Mouse (Mus musculus) ES-CJ7 (cell line): ENCODE data around the gene Pkdcc.

Experiments used
- DNase-seq: peaks from one replicate; pipeline ENCODE4 v3.0.0; 2011; ENCODE audit warnings: low read depth, low spot score

Gene Pkdcc

DNA sequence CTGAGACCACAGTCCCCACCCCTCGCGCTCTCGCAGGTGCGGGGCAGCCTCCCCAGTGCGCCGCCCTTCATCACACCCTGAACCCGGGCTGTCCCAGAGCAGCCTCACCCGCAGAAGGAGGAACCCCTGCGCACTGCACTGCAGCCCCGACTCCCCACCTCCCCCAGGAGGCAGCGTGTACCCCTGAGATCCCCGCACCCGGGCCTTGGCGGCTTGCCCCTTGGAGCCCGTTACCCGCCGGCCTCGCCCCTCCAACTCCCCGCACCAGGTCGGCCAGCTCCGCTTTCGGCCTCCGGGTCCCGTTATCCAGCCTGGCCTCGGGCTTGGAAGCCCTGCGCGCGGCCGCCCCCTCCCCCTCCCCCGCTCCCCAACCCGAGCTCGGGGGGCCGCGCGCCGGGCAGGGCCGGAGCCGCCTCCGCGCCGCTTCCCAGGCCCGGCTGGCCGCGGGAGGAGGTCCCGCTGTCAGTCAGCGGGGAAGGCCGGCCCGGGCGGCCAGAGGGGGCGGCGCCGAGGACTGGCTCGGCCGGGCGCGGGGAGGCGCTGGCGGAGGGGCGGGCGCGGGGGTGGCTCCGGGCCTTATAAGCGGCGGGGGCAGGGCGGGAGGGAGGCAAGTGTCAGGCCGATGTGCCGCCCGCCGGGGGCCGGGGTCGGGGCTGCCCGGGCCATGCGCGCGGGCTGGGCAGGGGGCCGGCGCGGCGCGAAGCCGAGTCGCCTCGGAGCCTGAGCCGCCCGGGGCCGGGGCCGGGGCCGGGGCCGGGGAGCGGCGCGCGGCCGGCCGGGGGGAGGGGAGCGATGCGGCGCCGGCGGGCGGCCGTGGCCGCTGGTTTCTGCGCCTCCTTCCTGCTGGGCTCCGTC, at the start of gene Pkdcc:
TSS of gene Pkdcc (plus strand) at position 619 of the 855 bp plus-strand sequence.
- no peak for DNase-seq

DNA sequence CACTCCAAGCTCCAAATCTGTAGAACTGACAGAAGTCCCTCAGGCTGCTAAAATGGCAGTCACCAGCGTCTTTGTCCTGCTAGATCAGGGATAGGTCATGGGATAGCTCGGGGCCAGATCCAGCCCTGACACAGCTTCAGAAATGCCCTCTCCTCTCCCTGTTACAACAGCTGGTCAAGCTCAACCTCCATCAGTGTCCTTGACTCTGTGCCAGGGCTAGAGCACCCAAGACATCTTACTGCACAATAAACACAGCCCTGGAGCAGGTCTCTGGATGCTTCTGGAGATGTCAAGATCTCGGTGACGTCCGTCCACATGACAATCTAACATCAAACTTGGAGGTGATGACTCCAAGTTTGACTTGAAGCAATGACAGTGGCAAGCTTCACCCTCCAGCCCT, 48.9 kb upstream of the Pkdcc start:
- DNase-seq: no peak

DNA sequence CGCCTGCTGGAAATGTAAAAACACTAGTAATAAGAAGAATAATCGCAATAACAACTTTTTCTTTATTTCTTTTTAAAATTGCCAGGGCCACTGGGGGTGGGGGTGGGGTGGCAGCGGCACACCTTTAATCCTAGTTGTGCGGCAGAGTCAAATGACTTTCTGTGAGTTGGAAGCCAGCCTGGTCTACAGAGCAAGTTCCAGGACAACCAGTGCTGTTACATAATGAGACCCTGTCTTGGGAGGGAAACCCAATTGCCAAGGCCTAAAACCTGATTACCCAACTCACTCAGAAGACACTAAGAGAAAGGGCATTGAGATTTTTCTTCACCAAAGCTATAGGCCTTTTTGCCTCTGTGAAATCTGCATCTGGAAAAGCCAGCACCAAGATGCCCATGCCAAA, 38.9 kb upstream of the Pkdcc start:
- DNase-seq: no peak

- DNase-seq: peak; percentile 16
Observed at GRCm38 (mm10) chr17:83178483-83179150, 36.5 kb upstream of the Pkdcc start.

- no peak for DNase-seq
Observed at GRCm38 (mm10) chr17:83179151-83179531, 36.0 kb upstream of the Pkdcc start.

GRCm38 (mm10) chr17:83179569-83179968, 35.5 kb upstream of the Pkdcc start:
- DNase-seq: no peak

DNA sequence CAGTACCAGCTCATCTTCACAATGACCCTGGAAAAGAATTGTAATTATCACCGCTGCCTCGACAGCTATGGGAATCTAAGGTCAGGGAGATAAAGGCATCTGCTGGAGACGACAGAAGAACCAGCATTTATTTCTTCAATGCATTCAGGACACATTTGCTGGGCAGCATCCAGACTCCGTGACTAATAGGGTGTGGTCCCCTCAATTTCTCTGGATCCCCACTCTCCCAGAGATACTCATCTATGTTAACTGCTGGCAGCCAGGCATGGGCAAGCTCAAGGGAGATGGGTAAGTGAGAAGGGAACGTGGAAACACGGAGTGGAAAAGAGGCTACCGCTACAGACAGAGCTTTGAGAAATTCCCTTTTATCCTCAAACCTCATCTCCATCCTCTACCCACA, 34.0 kb upstream of the Pkdcc start:
- DNase-seq: no peak

- no peak for DNase-seq
Observed at GRCm38 (mm10) chr17:83181592-83181991, 33.5 kb upstream of the Pkdcc start.

- no peak for DNase-seq
Observed at GRCm38 (mm10) chr17:83182061-83182664, 32.9 kb upstream of the Pkdcc start.

DNA sequence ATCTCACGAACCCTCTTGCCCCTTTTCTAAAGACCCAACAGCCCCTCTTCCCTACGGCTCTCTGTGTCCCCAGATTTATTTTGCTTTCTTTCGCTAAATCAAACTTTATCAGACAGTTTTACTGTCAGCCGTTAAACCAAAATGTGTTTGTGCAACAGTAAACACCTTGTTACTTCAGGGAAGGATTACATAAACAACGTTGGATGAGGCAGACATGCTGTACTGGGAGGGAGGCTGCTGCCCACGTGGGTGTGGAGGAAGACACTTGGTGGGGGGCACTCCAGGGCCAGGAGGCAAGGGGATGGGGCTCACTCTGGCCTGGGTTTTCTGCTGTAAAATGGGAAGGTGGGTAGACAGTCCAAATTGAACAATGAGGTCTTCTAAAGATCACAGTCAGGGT, 32.3 kb upstream of the Pkdcc start:
- no peak for DNase-seq

DNA sequence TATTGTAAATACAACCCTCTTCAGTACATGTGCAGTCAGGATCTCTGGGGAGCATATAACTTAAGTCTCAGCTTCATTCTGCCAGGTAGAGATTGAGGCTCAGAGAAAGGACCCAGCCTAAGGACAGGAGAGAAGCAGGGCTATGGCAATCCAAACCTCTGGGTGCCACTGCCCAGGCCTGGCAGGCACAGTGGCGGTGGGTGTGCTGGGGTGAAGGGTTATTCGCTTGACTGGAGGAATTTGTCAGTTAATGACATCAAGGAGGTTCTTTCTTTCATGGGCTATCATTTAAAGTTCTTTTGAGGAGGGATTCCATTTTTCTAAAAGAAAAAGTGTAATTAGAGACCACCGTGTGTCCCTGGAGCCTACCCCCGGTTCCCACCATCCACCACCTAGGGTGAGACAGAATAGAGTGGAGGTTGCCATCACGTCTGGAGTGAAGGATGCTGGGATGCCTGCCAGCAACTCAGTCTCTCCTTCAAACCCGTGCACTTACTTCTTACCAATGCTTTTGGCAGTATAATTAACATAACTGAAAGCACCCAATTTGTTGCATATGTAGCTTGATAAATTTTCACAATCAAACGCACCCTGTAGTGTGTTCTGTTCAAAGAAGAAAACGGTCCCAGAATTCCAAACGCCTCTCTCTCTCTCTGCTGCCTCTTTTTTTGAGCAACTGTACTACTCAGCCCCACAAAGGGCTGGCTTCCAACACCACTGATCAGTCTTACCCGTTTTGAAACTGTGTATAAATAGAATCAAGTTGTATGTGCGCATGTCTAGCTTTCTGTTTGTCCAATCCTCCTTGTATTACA, 27.1 kb upstream of the Pkdcc start:
- DNase-seq: no peak

- DNase-seq: no peak
Observed at GRCm38 (mm10) chr17:83190810-83191209, 24.3 kb upstream of the Pkdcc start.

GRCm38 (mm10) chr17:83194491-83194890, 20.6 kb upstream of the Pkdcc start:
- no peak for DNase-seq

GRCm38 (mm10) chr17:83197361-83197923, 17.6 kb upstream of the Pkdcc start:
- no peak for DNase-seq

GRCm38 (mm10) chr17:83200469-83200868, 14.6 kb upstream of the Pkdcc start:
- DNase-seq: no peak

GRCm38 (mm10) chr17:83201257-83201656, 13.8 kb upstream of the Pkdcc start:
- DNase-seq: no peak

- DNase-seq: no peak
Observed at GRCm38 (mm10) chr17:83203692-83204383, 11.3 kb upstream of the Pkdcc start.

GRCm38 (mm10) chr17:83207296-83207695, 7.8 kb upstream of the Pkdcc start:
- DNase-seq: no peak

DNA sequence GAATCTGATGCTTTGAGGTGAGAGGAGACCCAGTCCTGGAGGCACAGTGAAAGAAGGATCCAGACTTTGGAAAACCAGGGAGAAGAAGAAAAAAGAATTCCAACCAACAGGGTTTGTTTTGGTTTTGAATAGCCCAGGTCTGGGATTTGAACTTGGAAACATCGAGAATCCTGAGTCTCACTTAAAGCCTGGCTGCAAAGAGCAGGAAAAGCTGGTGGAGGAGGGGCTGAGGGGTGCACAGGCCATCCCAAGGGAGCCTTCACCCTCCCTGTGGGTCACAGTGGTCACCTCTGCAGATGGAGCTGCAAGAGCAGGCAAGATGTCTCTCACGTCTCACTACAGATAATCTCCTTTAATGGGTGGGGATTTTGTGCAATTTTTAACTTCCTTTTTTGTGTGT, 6.6 kb upstream of the Pkdcc start:
- no peak for DNase-seq

GRCm38 (mm10) chr17:83210531-83210930, 4.6 kb upstream of the Pkdcc start:
- no peak for DNase-seq

- DNase-seq: no peak
Observed at GRCm38 (mm10) chr17:83211196-83211595, 3.9 kb upstream of the Pkdcc start.
